Mouse (Mus musculus) CH12.LX (cell line): ENCODE data around the gene Olfr23.

Experiments used
- CHD2 ChIP-seq: IDR thresholded peaks from 2 replicates; pipeline ENCODE4 v1.6.1; 2011; ENCODE audit warnings: low read length, improper control_type of control experiment
- CTCF ChIP-seq, 2 experiments: IDR thresholded peaks in 1 of 2; conservative IDR thresholded peaks in 1 of 2; 2 replicates each; pipeline ENCODE4 v1.5.1; 2011 to 2012; ENCODE audit warnings: low read depth in 2 of 2, low read length in 2 of 2, improper control_type of control experiment in 1 of 2, inconsistent platforms in 1 of 2, mild to moderate bottlenecking in 1 of 2, moderate library complexity in 1 of 2
- MYC ChIP-seq: IDR thresholded peaks from 2 replicates; pipeline ENCODE4 v1.6.1; 2011; ENCODE audit warnings: low read depth, mild to moderate bottlenecking, improper control_type of control experiment, low read length
- TBP ChIP-seq: conservative IDR thresholded peaks from 2 replicates; pipeline ENCODE4 v1.6.1; 2011; ENCODE audit warnings: low read depth, low read length, improper control_type of control experiment

DNA sequence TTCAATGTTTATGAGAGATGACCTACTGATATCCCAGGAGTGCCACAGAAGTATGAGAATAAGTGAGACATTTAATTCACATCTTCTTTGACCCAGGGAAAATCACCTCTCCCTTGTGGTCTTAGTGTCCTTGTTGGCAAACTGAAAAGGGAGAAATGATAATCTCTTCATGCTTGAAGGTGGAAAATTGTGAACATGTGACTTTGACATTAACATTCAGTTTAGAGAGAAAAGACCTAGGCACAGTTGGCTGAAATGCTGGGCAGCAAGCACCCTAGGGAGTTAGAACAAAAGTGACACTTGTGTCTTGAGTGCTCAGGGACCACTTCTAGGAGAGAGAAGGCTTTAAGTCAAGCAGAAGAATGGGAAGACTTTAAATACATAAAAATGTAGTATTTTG is 53.8 kb downstream of the Olfr23 start, which contains the start of gene Olfr398:
- TF ChIP-seq CTCF (conservative IDR thresholded peaks at IDR 0.05 in 1 of 2, IDR thresholded peaks at IDR 0.05 in 1 of 2; ENCODE audit: low read depth in 2 of 2, low read length in 2 of 2) (no peak), MYC (no peak), CHD2 (no peak), TBP (no peak)
